Mouse (Mus musculus) testis, adult 2 months (tissue): ENCODE results near the gene Adamtsl1.

Experiments
- CTCF ChIP-seq: fragments of 200-500 bp; IDR thresholded peaks from 2 replicates; pipeline ENCODE4 v1.5.1; 2012; ENCODE audit warnings: low read depth, mild to moderate bottlenecking, inconsistent platforms, low read length, moderate library complexity; ENCODE audit not compliant: control insufficient read depth, insufficient read depth, insufficient replicate concordance
- POLR2A ChIP-seq: fragments of 200-500 bp; IDR thresholded peaks from 2 replicates; pipeline ENCODE4 v1.6.1; 2012; ENCODE audit warnings: low read depth, mild to moderate bottlenecking, inconsistent platforms, low read length, moderate library complexity; ENCODE audit not compliant: control insufficient read depth

DNA sequence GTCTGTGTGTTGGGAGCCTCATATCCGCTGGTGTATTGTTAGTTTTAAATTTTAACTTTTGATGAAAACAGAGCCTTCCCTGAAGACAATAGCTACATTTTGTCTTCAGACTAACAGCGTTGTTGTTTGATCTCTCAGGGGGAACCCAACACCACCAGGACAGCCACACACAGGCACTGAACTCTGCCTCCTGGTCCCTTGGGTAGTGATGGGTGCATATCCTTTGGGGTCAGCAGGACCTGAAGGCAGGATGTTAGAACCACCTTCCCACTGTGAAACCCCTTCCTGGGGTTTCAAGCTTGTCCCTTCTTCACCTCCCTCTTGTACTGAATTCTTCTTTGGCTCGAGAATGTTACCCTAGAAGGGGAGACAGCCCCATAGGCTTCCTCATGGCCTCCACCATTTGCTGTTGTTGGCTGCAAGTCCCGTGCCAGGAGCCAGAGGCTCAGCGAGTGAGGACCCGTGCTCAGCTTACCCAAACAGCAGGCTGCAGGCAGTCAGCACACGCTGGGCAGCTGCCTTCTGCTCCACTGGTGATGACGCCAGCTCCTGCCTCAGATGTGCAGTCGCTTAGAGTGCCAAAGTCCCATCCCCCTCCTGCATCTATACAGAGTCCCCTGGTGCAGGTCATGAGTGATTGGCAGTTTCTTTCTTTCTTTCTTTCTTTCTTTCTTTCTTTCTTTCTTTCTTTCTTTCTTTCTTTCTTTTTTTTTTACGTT lies 506.6 kb downstream of the Adamtsl1 start:
- no peak for TF ChIP-seq POLR2A
- TF ChIP-seq CTCF: no peak
